Mouse (Mus musculus) adrenal gland, postnatal 4 days (tissue): Measurements from ENCODE around the gene Olfr572. TPM values are rescaled to one million over a fixed set of nuclear protein-coding genes. Genes with fewer than 3 reads are reported as not detected.

Source experiments
- DNase-seq, 2 experiments: peaks; one replicate each; pipeline ENCODE4 v3.0.0; 2021 to 2022; ENCODE audit warnings: low spot score in 2 of 2, mixed read lengths in 2 of 2
- long read RNA-seq, 2 experiments: library from polyadenylated mRNA; stranded (forward); transcript quantifications; one replicate each; pipeline ENCODE4 v2.0.0; 2021
- total RNA-seq, 2 experiments: library from RNA; stranded (reverse); gene quantifications; 2 replicates each; pipeline ENCODE4 v1.2.3; 2021

Gene Olfr572
- not detected for total RNA-seq
- long read RNA-seq, experiment 1: 0 reads
- long read RNA-seq, experiment 2: 0 reads

- no peak for DNase-seq
Observed at GRCm38 (mm10) chr7:102924109-102924508, at the start of gene Olfr572. TSS of gene Olfr572 (plus strand) at chr7:102924409.

GRCm38 (mm10) chr7:102876822-102877221 is 47.4 kb upstream of the Olfr572 start, which contains the start of gene Olfr568:
TSS of gene Olfr568 (plus strand) at chr7:102877122.
- no peak for DNase-seq

GRCm38 (mm10) chr7:102890782-102891181 is 33.4 kb upstream of the Olfr572 start, which contains the start of gene Olfr569:
TSS of gene Olfr569 (minus strand) at chr7:102890882.
- DNase-seq: no peak

GRCm38 (mm10) chr7:102915261-102915660 is 8.9 kb upstream of the Olfr572 start:
- DNase-seq: no peak

- DNase-seq: no peak
Observed at GRCm38 (mm10) chr7:102916405-102916804, 7.8 kb upstream of the Olfr572 start.

- no peak for DNase-seq
Observed at GRCm38 (mm10) chr7:102917032-102917875, 7.0 kb upstream of the Olfr572 start, which contains the start of gene Olfr571. TSS of gene Olfr571 (minus strand) at chr7:102917536.

GRCm38 (mm10) chr7:102919632-102920031 is 4.6 kb upstream of the Olfr572 start:
- no peak for DNase-seq

- no peak for DNase-seq
Observed at GRCm38 (mm10) chr7:102927105-102927504, 2.9 kb downstream of the Olfr572 start.

GRCm38 (mm10) chr7:102942475-102942874 is 18.3 kb downstream of the Olfr572 start, which contains the start of gene Olfr573-ps1:
TSS of gene Olfr573-ps1 (minus strand) at chr7:102942575.
- no peak for DNase-seq

- no peak for DNase-seq
Observed at GRCm38 (mm10) chr7:102943417-102943816, 19.2 kb downstream of the Olfr572 start.

GRCm38 (mm10) chr7:102948167-102948566 is 24.0 kb downstream of the Olfr572 start, which contains the start of gene Olfr574:
TSS of gene Olfr574 (plus strand) at chr7:102948467.
- DNase-seq: no peak

GRCm38 (mm10) chr7:102950732-102951131 is 26.5 kb downstream of the Olfr572 start:
- DNase-seq: no peak

- no peak for DNase-seq
Observed at GRCm38 (mm10) chr7:102958137-102958536, 33.9 kb downstream of the Olfr572 start.

- DNase-seq: no peak
Observed at GRCm38 (mm10) chr7:102958593-102958992, 34.4 kb downstream of the Olfr572 start, which contains the start of gene Olfr575. TSS of gene Olfr575 (minus strand) at chr7:102958775.

- DNase-seq: no peak
Observed at GRCm38 (mm10) chr7:102962360-102962759, 38.2 kb downstream of the Olfr572 start, which contains the start of gene Olfr576. TSS of gene Olfr576 (plus strand) at chr7:102962660.

GRCm38 (mm10) chr7:102974399-102974798 is 50.2 kb downstream of the Olfr572 start:
- DNase-seq: no peak

- DNase-seq: no peak
Observed at GRCm38 (mm10) chr7:102975843-102976242, 51.6 kb downstream of the Olfr572 start, which contains the start of gene Olfr577. TSS of gene Olfr577 (minus strand) at chr7:102975943.

Other genes with a start within 250 kb of the Olfr572 start
- 10 to 100 TPM; 16.0 to 20.2 TPM for gene Trim68, start 237.1 kb upstream of the Olfr572 start, total RNA-seq
- not detected for gene Olfr557, start 228.5 kb upstream of the Olfr572 start, total RNA-seq
- under 1 TPM; 0.54 to 0.62 TPM for gene Olfr558, start 222.2 kb upstream of the Olfr572 start, total RNA-seq
- gene Olfr33, start 205.3 kb upstream of the Olfr572 start, total RNA-seq: not detected
- not detected for gene Olfr559, start 196.9 kb upstream of the Olfr572 start, total RNA-seq
- not detected for gene Olfr560, start 165.0 kb upstream of the Olfr572 start, total RNA-seq
- gene Olfr78, start 164.9 kb upstream of the Olfr572 start, total RNA-seq: 1 to 10 TPM; 1.1 to 1.9 TPM
- not detected for gene Olfr561, start 153.2 kb upstream of the Olfr572 start, total RNA-seq
- gene Olfr564, start 120.9 kb upstream of the Olfr572 start, total RNA-seq: not detected
- not detected for gene Olfr566, start 65.6 kb upstream of the Olfr572 start, total RNA-seq
- not detected for gene Olfr568, start 47.3 kb upstream of the Olfr572 start, total RNA-seq
- not detected for gene Olfr569, start 33.5 kb upstream of the Olfr572 start, total RNA-seq
- gene Olfr570, start 29.8 kb upstream of the Olfr572 start, total RNA-seq: not detected
- not detected for gene Olfr571, start 6.9 kb upstream of the Olfr572 start, total RNA-seq
- gene Olfr573-ps1, start 18.2 kb downstream of the Olfr572 start, total RNA-seq: not detected
- not detected for gene Olfr574, start 24.1 kb downstream of the Olfr572 start, total RNA-seq
- gene Olfr575, start 34.4 kb downstream of the Olfr572 start, total RNA-seq: not detected
- gene Olfr576, start 38.3 kb downstream of the Olfr572 start, total RNA-seq: not detected
- not detected for gene Olfr577, start 51.5 kb downstream of the Olfr572 start, total RNA-seq
- gene Olfr578, start 64.9 kb downstream of the Olfr572 start, total RNA-seq: not detected
- not detected for gene Olfr582, start 113.6 kb downstream of the Olfr572 start, total RNA-seq
- not detected for gene Olfr583, start 126.9 kb downstream of the Olfr572 start, total RNA-seq
- gene Olfr584, start 157.5 kb downstream of the Olfr572 start, total RNA-seq: not detected
- not detected for gene Olfr585, start 173.3 kb downstream of the Olfr572 start, total RNA-seq
- not detected for gene Olfr586, start 201.2 kb downstream of the Olfr572 start, total RNA-seq
- not detected for gene Olfr588-ps1, start 216.5 kb downstream of the Olfr572 start, total RNA-seq
- not detected for gene Olfr589, start 231.9 kb downstream of the Olfr572 start, total RNA-seq